Mouse (Mus musculus) gonadal fat pad, adult 2 months (tissue): ENCODE measurements around the gene Depdc1a. TPM values are rescaled to one million over a fixed set of nuclear protein-coding genes. Genes with fewer than 3 reads are reported as not detected.
"Not testable (repeated sequence)": the region's sequence is repeated elsewhere in the genome, so short reads cannot be mapped to it uniquely, and the experiment has no call there.

Experiments
- DNase-seq: peaks from one replicate; pipeline ENCODE4 v3.0.0-alpha.2; 2012; ENCODE audit warnings: low read depth
- polyA plus RNA-seq: library from polyadenylated mRNA; depleted of rRNA; stranded (reverse); fragments of >200 nt; gene quantifications from 2 replicates; pipeline ENCODE4 v1.2.3, GENCODE M21; 2012; rRNA removed

The Depdc1a gene
- polyA plus RNA-seq = 0.08 TPM in 1 of 2 replicates, not detected in the other

GRCm38 (mm10) chr3:159495243-159495801 lies at the start of gene Depdc1a:
Depdc1a (plus strand) TSS chr3:159495433.
- peak; percentile 41 for DNase-seq

GRCm38 (mm10) chr3:159470059-159470458 lies 25.2 kb upstream of the Depdc1a start:
- DNase-seq = no peak

GRCm38 (mm10) chr3:159475465-159475864 lies 19.8 kb upstream of the Depdc1a start:
- no peak for DNase-seq

- no peak for DNase-seq
Measured at GRCm38 (mm10) chr3:159477250-159477962, 17.8 kb upstream of the Depdc1a start.

- not testable (repeated sequence) for DNase-seq
Measured at GRCm38 (mm10) chr3:159494709-159495108, 524 bp upstream of the Depdc1a start.

GRCm38 (mm10) chr3:159508899-159509298 lies 13.7 kb downstream of the Depdc1a start:
- no peak for DNase-seq

GRCm38 (mm10) chr3:159528563-159528962 lies 33.3 kb downstream of the Depdc1a start:
- no peak for DNase-seq

GRCm38 (mm10) chr3:159548303-159548702 lies 53.1 kb downstream of the Depdc1a start:
- no peak for DNase-seq

- DNase-seq = no peak
Measured at GRCm38 (mm10) chr3:159550224-159550623, 55.0 kb downstream of the Depdc1a start.

Other genes starting within 250 kb of the Depdc1a start
- gene Rpe65, start 103.7 kb downstream of the Depdc1a start, polyA plus RNA-seq = not detected in 2 replicates